Mouse (Mus musculus) ES-E14 (cell line): Measurements from ENCODE around the gene 1810049J17Rik.

Source experiments
- CHD2 ChIP-seq: IDR thresholded peaks from 2 replicates; pipeline ENCODE4 v1.6.1; 2014; ENCODE audit warnings: mild to moderate bottlenecking, low read depth, low read length, inconsistent platforms
- HCFC1 ChIP-seq: IDR thresholded peaks from 2 replicates; pipeline ENCODE4 v1.6.1; 2012; ENCODE audit warnings: low read length, inconsistent platforms, borderline replicate concordance; ENCODE audit not compliant: insufficient read depth
- MAFK ChIP-seq: IDR thresholded peaks from 2 replicates; pipeline ENCODE4 v1.6.1; 2014; ENCODE audit warnings: mild to moderate bottlenecking, low read depth, low read length, inconsistent platforms; ENCODE audit not compliant: insufficient read depth
- ZC3H11A ChIP-seq: IDR thresholded peaks from 2 replicates; pipeline ENCODE4 v1.6.1; 2012; ENCODE audit warnings: low read depth, mild to moderate bottlenecking, inconsistent platforms, low read length, borderline replicate concordance
- ZNF384 ChIP-seq: IDR thresholded peaks from 2 replicates; pipeline ENCODE4 v1.6.1; 2012; ENCODE audit warnings: low read depth, low read length, inconsistent platforms

GRCm38 (mm10) chr15:12354281-12354810, 32.6 kb upstream of the 1810049J17Rik start:
- TF ChIP-seq HCFC1 (no peak), ZC3H11A (no peak), CHD2 (no peak), ZNF384 (no peak), MAFK (no peak)
